Mouse (Mus musculus) MEL (cell line): ENCODE measurements around the gene Nelfe.

Experiments
- BHLHE40 ChIP-seq: IDR thresholded peaks from 2 replicates; pipeline ENCODE4 v1.6.1; 2012; ENCODE audit warnings: low read depth, mild to moderate bottlenecking, inconsistent platforms, low read length, improper control_type of control experiment, borderline replicate concordance
- CTCF ChIP-seq, 3 experiments: IDR thresholded peaks in 2 of 3; conservative IDR thresholded peaks in 1 of 3; 2 replicates each; pipeline ENCODE4 v1.5.1; 2011 to 2012; ENCODE audit warnings: low read length in 3 of 3, low read depth in 2 of 3, mild to moderate bottlenecking in 2 of 3, improper control_type of control experiment in 1 of 3, inconsistent platforms in 1 of 3, mixed read lengths in 1 of 3, moderate library complexity in 1 of 3; ENCODE audit not compliant: control insufficient read depth in 1 of 3, insufficient read depth in 1 of 3, poor library complexity in 1 of 3, severe bottlenecking in 1 of 3
- EP300 ChIP-seq, 2 experiments: IDR thresholded peaks; 2 replicates each; pipeline ENCODE4 v1.6.1; 2011; ENCODE audit warnings: improper control_type of control experiment in 2 of 2, low read length in 2 of 2, low read depth in 1 of 2, mild to moderate bottlenecking in 1 of 2
- ZKSCAN1 ChIP-seq: IDR thresholded peaks from 2 replicates; pipeline ENCODE4 v1.6.1; 2012; ENCODE audit warnings: low read depth, mild to moderate bottlenecking, inconsistent platforms, low read length, improper control_type of control experiment, moderate library complexity

- TF ChIP-seq ZKSCAN1 (no peak), EP300 (IDR thresholded peaks at IDR 0.05; ENCODE audit: low read depth in 1 of 2, low read length in 2 of 2) (no peak), BHLHE40 (no peak), CTCF (IDR thresholded peaks at IDR 0.05 in 2 of 3, conservative IDR thresholded peaks at IDR 0.05 in 1 of 3; ENCODE audit: control insufficient read depth in 1 of 3, insufficient read depth in 1 of 3, low read depth in 2 of 3, low read length in 3 of 3, poor library complexity in 1 of 3, severe bottlenecking in 1 of 3) (no peak)
These were observed 38.9 kb upstream of the Nelfe start for GRCm38 (mm10) chr17:34811275-34811674.
